Mouse (Mus musculus): ENCODE measurements around the gene Efna1. TPM values are rescaled to one million over a fixed set of nuclear protein-coding genes. Genes with fewer than 3 reads are reported as not detected.

The Efna1 gene
- polyA plus RNA-seq, 1 experiment from 2014 or later, result 13.2 TPM

GRCm38 (mm10) chr3:89228836-89229235 is 52.1 kb downstream of the Efna1 start, which contains the start of gene Muc1:
Gene Muc1 (plus strand): TSS chr3:89229057.
- Histone ChIP-seq H3K27me3 (ENCODE audit: poor library complexity, severe bottlenecking) (peaks cover 43% of the 10 kb centered on the region), H3K4me1 (peaks cover 78% of the 10 kb centered on the region)
- 24% methylated on average over 10 of the region's 10 CpGs for WGBS

GRCm38 (mm10) chr3:89228180-89228549 is 52.8 kb downstream of the Efna1 start:
- Histone ChIP-seq H3K36me3 (replicated peaks) (peaks cover 44% of the 10 kb centered on the region), H3K9me3 (no peaks in the 10 kb centered on the region), H3K27ac (peak overlapping the region; percentile 99), H3K4me3 (peak overlapping the region; percentile 91), H3K4me1 (peaks cover 84% of the 10 kb centered on the region), H3K27me3 (ENCODE audit: poor library complexity, severe bottlenecking) (peaks cover 43% of the 10 kb centered on the region)
- 1% methylated on average over 20 of the region's 20 CpGs for WGBS
- peak; percentile 90 for DNase-seq (ENCODE audit: extremely low spot score, low spot score)

More at GRCm38 (mm10) chr3:89228836-89229235, 52.1 kb downstream of the Efna1 start, which contains the start of gene Muc1:
- H3K9me3 ChIP-seq, result no peaks in the 10 kb centered on the region
- peak within 1 kb of the TSS; percentile 99 for H3K27ac ChIP-seq
- peaks cover 43% of the 10 kb centered on the region for H3K36me3 ChIP-seq (replicated peaks)
- no peak for DNase-seq (ENCODE audit: extremely low spot score, low spot score)
- H3K4me3 ChIP-seq, result peak within 1 kb of the TSS; percentile 91

GRCm38 (mm10) chr3:89227307-89228179 is 53.4 kb downstream of the Efna1 start:
- Histone ChIP-seq H3K27ac (peak overlapping the region; percentile 99), H3K9me3 (no peaks in the 10 kb centered on the region), H3K36me3 (replicated peaks) (peaks cover 48% of the 10 kb centered on the region), H3K4me1 (peaks cover 85% of the 10 kb centered on the region), H3K4me3 (peak overlapping the region; percentile 91), H3K27me3 (ENCODE audit: poor library complexity, severe bottlenecking) (peaks cover 43% of the 10 kb centered on the region)
- 1% methylated on average over 41 of the region's 41 CpGs for WGBS
- peak; percentile 98 for DNase-seq (ENCODE audit: extremely low spot score, low spot score)

- no peak for DNase-seq (ENCODE audit: extremely low spot score, low spot score)
- H3K27me3 ChIP-seq (ENCODE audit: poor library complexity, severe bottlenecking), result peaks cover 41% of the 10 kb centered on the region
- peaks cover 52% of the 10 kb centered on the region for H3K36me3 ChIP-seq (replicated peaks)
- peak within 1 kb of the TSS; percentile 91 for H3K4me3 ChIP-seq
- H3K9me3 ChIP-seq, result no peaks in the 10 kb centered on the region
- H3K27ac ChIP-seq, result peak within 1 kb of the TSS; percentile 99
- WGBS, result under 1% methylated on average over 21 of the region's 21 CpGs
- H3K4me1 ChIP-seq, result peaks cover 87% of the 10 kb centered on the region
Measured at GRCm38 (mm10) chr3:89226900-89227299, 54.0 kb downstream of the Efna1 start, which contains the start of gene Mtx1. Gene Mtx1 (minus strand): TSS chr3:89227088.

GRCm38 (mm10) chr3:89226361-89226760 is 54.6 kb downstream of the Efna1 start:
- WGBS, result 6% methylated on average over 11 of the region's 11 CpGs
- DNase-seq (ENCODE audit: extremely low spot score, low spot score), result no peak

GRCm38 (mm10) chr3:89225918-89226317 is 55.0 kb downstream of the Efna1 start:
- Histone ChIP-seq H3K27me3 (ENCODE audit: poor library complexity, severe bottlenecking) (peaks cover 34% of the 10 kb centered on the region), H3K27ac (peak overlapping the region; percentile 99), H3K9me3 (no peaks in the 10 kb centered on the region), H3K4me3 (peak overlapping the region; percentile 91), H3K4me1 (peaks cover 92% of the 10 kb centered on the region), H3K36me3 (replicated peaks) (peaks cover 61% of the 10 kb centered on the region)
- peak; percentile 92 for DNase-seq (ENCODE audit: extremely low spot score, low spot score)
- WGBS, result 5% methylated on average over 4 of the region's 4 CpGs

More at GRCm38 (mm10) chr3:89226361-89226760, 54.6 kb downstream of the Efna1 start:
- Histone ChIP-seq H3K27me3 (ENCODE audit: poor library complexity, severe bottlenecking) (peaks cover 36% of the 10 kb centered on the region), H3K4me3 (peak overlapping the region; percentile 91), H3K27ac (peak overlapping the region; percentile 99), H3K4me1 (peaks cover 88% of the 10 kb centered on the region), H3K9me3 (no peaks in the 10 kb centered on the region), H3K36me3 (replicated peaks) (peaks cover 57% of the 10 kb centered on the region)

GRCm38 (mm10) chr3:89225321-89225815 is 55.6 kb downstream of the Efna1 start:
- peaks cover 32% of the 10 kb centered on the region for H3K27me3 ChIP-seq (ENCODE audit: poor library complexity, severe bottlenecking)
- WGBS, result 20% methylated on average over 12 of the region's 12 CpGs
- H3K4me1 ChIP-seq, result peaks cover 95% of the 10 kb centered on the region
- H3K36me3 ChIP-seq (replicated peaks), result peaks cover 59% of the 10 kb centered on the region
- peak; percentile 34 for DNase-seq (ENCODE audit: extremely low spot score, low spot score)
- H3K27ac ChIP-seq, result peak overlapping the region; percentile 99
- peak overlapping the region; percentile 91 for H3K4me3 ChIP-seq
- H3K9me3 ChIP-seq, result no peaks in the 10 kb centered on the region

- H3K36me3 ChIP-seq (replicated peaks), result peaks cover 60% of the 10 kb centered on the region
- no peaks in the 10 kb centered on the region for H3K9me3 ChIP-seq
- peaks cover 96% of the 10 kb centered on the region for H3K4me1 ChIP-seq
- 56% methylated on average over 11 of the region's 11 CpGs for WGBS
- no peak for DNase-seq (ENCODE audit: extremely low spot score, low spot score)
- H3K27ac ChIP-seq, result peak overlapping the region; percentile 99
- peaks cover 26% of the 10 kb centered on the region for H3K27me3 ChIP-seq (ENCODE audit: poor library complexity, severe bottlenecking)
- H3K4me3 ChIP-seq, result peak overlapping the region; percentile 91
Measured at GRCm38 (mm10) chr3:89224796-89225195, 56.1 kb downstream of the Efna1 start.

MicroRNAs within 50 kb of the gene (microRNA counts, 519-probe panel; counts per million panel counts)
- 4,665 counts per million, percentile 81 among the panel's probes with 10 or more counts for microRNA mmu-miR-92b

Small RNA genes lying within 50 kb of the gene (microRNA-seq; reads per million reads assigned to microRNA genes)
- 18,240 reads per million, percentile 98 among the genes with 10 or more reads in this experiment for gene Mir92b

Other genes with a start within 250 kb of the Efna1 start
- gene Rusc1, start 187.8 kb downstream of the Efna1 start, polyA plus RNA-seq (2016; fragmentation: Nextera tagmentation; extraction: Ambion mirVana), result 12.4 and 13.7 TPM in 2 replicates
- not detected in 2 replicates for gene Gm43738, start 180.0 kb downstream of the Efna1 start, polyA plus RNA-seq (2016; fragmentation: Nextera tagmentation; extraction: Ambion mirVana)
- gene Fdps, start 179.2 kb downstream of the Efna1 start, polyA plus RNA-seq (2016; fragmentation: Nextera tagmentation; extraction: Ambion mirVana), result 327 and 359 TPM in 2 replicates
- gene Pklr, start 145.0 kb downstream of the Efna1 start, polyA plus RNA-seq (2016; fragmentation: Nextera tagmentation; extraction: Ambion mirVana), result 4.5 and 5.6 TPM in 2 replicates
- gene Hcn3, start 120.9 kb downstream of the Efna1 start, polyA plus RNA-seq (2016; fragmentation: Nextera tagmentation; extraction: Ambion mirVana), result 4.8 and 5.5 TPM in 2 replicates
- gene Clk2, start 116.3 kb downstream of the Efna1 start, polyA plus RNA-seq (2016; fragmentation: Nextera tagmentation; extraction: Ambion mirVana), result 33.7 and 34.2 TPM in 2 replicates
- 100 and 103 TPM in 2 replicates for gene Scamp3, start 103.7 kb downstream of the Efna1 start, polyA plus RNA-seq (2016; fragmentation: Nextera tagmentation; extraction: Ambion mirVana)
- gene Fam189b, start 98.0 kb downstream of the Efna1 start, polyA plus RNA-seq (2016; fragmentation: Nextera tagmentation; extraction: Ambion mirVana), result 25.1 and 25.6 TPM in 2 replicates
- 34.2 and 34.7 TPM in 2 replicates for gene Gba, start 78.2 kb downstream of the Efna1 start, polyA plus RNA-seq (2016; fragmentation: Nextera tagmentation; extraction: Ambion mirVana)
- gene Thbs3, start 66.0 kb downstream of the Efna1 start, polyA plus RNA-seq (2016; fragmentation: Nextera tagmentation; extraction: Ambion mirVana), result 65.8 and 78.2 TPM in 2 replicates
- gene Mtx1, start 54.1 kb downstream of the Efna1 start, polyA plus RNA-seq (2016; fragmentation: Nextera tagmentation; extraction: Ambion mirVana), result 227 and 242 TPM in 2 replicates
- gene Muc1, start 52.1 kb downstream of the Efna1 start, polyA plus RNA-seq (2016; fragmentation: Nextera tagmentation; extraction: Ambion mirVana), result 1.7 and 1.8 TPM in 2 replicates
- 260 and 275 TPM in 2 replicates for gene Krtcap2, start 35.2 kb downstream of the Efna1 start, polyA plus RNA-seq (2016; fragmentation: Nextera tagmentation; extraction: Ambion mirVana)
- 4.4 and 5.4 TPM in 2 replicates for gene Trim46, start 34.8 kb downstream of the Efna1 start, polyA plus RNA-seq (2016; fragmentation: Nextera tagmentation; extraction: Ambion mirVana)
- 76.7 and 78.6 TPM in 2 replicates for gene Dpm3, start 21.8 kb downstream of the Efna1 start, polyA plus RNA-seq (2016; fragmentation: Nextera tagmentation; extraction: Ambion mirVana)
- 25.1 and 26.0 TPM in 2 replicates for gene Slc50a1, start 10.6 kb downstream of the Efna1 start, polyA plus RNA-seq (2016; fragmentation: Nextera tagmentation; extraction: Ambion mirVana)
- 3.0 and 4.0 TPM in 2 replicates for gene Efna3, start 41.8 kb upstream of the Efna1 start, polyA plus RNA-seq (2016; fragmentation: Nextera tagmentation; extraction: Ambion mirVana)
- gene Efna4, start 56.9 kb upstream of the Efna1 start, polyA plus RNA-seq (2016; fragmentation: Nextera tagmentation; extraction: Ambion mirVana), result 27.6 and 28.7 TPM in 2 replicates
- gene Adam15, start 68.9 kb upstream of the Efna1 start, polyA plus RNA-seq (2016; fragmentation: Nextera tagmentation; extraction: Ambion mirVana), result 32.1 and 39.5 TPM in 2 replicates
- gene Dcst2, start 80.8 kb upstream of the Efna1 start, polyA plus RNA-seq (2016; fragmentation: Nextera tagmentation; extraction: Ambion mirVana), result 0.06 and 0.16 TPM in 2 replicates
- 0.23 TPM in 1 of 2 replicates, not detected in the other for gene Dcst1, start 84.1 kb upstream of the Efna1 start, polyA plus RNA-seq (2016; fragmentation: Nextera tagmentation; extraction: Ambion mirVana)
- gene Zbtb7b, start 113.6 kb upstream of the Efna1 start, polyA plus RNA-seq (2016; fragmentation: Nextera tagmentation; extraction: Ambion mirVana), result 0.65 and 0.69 TPM in 2 replicates
- gene Lenep, start 121.7 kb upstream of the Efna1 start, polyA plus RNA-seq (2016; fragmentation: Nextera tagmentation; extraction: Ambion mirVana), result 0.15 and 0.23 TPM in 2 replicates
- 27.0 and 29.8 TPM in 2 replicates for gene Flad1, start 130.7 kb upstream of the Efna1 start, polyA plus RNA-seq (2016; fragmentation: Nextera tagmentation; extraction: Ambion mirVana)
- gene Cks1b, start 137.2 kb upstream of the Efna1 start, polyA plus RNA-seq (2016; fragmentation: Nextera tagmentation; extraction: Ambion mirVana), result 681 and 720 TPM in 2 replicates
- 49.4 and 53.2 TPM in 2 replicates for gene Shc1, start 137.3 kb upstream of the Efna1 start, polyA plus RNA-seq (2016; fragmentation: Nextera tagmentation; extraction: Ambion mirVana)
- 34.9 and 40.9 TPM in 2 replicates for gene Pygo2, start 149.1 kb upstream of the Efna1 start, polyA plus RNA-seq (2016; fragmentation: Nextera tagmentation; extraction: Ambion mirVana)
- 16.4 and 16.6 TPM in 2 replicates for gene Pbxip1, start 155.6 kb upstream of the Efna1 start, polyA plus RNA-seq (2016; fragmentation: Nextera tagmentation; extraction: Ambion mirVana)
- 72.0 and 75.3 TPM in 2 replicates for gene Pmvk, start 173.4 kb upstream of the Efna1 start, polyA plus RNA-seq (2016; fragmentation: Nextera tagmentation; extraction: Ambion mirVana)
- 0.81 and 0.92 TPM in 2 replicates for gene Kcnn3, start 239.0 kb upstream of the Efna1 start, polyA plus RNA-seq (2016; fragmentation: Nextera tagmentation; extraction: Ambion mirVana)